Mouse (Mus musculus) thymus, adult 2 months (tissue): ENCODE results near the gene Olfr536. TPM values are rescaled to one million over a fixed set of nuclear protein-coding genes. Genes with fewer than 3 reads are reported as not detected.
"Not testable (repeated sequence)": the region's sequence is repeated elsewhere in the genome, so short reads cannot be mapped to it uniquely, and the experiment has no call there.

Experiments
- DNase-seq: peaks from one replicate; pipeline ENCODE4 v3.0.0; 2021
- H3K27ac ChIP-seq: fragments of 200-500 bp; 2 replicates; pipeline ENCODE4 v1.5.1; 2012; ENCODE audit warnings: low read length, control low read depth; ENCODE audit not compliant: control insufficient read depth, insufficient read depth
- H3K27me3 ChIP-seq: fragments of 200-500 bp; 2 replicates; pipeline ENCODE4 v1.6.1; 2012; ENCODE audit warnings: mild to moderate bottlenecking, low read length, moderate library complexity, mixed read lengths; ENCODE audit not compliant: control insufficient read depth, insufficient read depth
- H3K36me3 ChIP-seq: fragments of 200-500 bp; 2 replicates; pipeline ENCODE4 v1.6.1; 2012; ENCODE audit warnings: mild to moderate bottlenecking, low read length, moderate library complexity; ENCODE audit not compliant: control insufficient read depth, insufficient read depth
- H3K4me1 ChIP-seq: fragments of 200-500 bp; replicated peaks from 2 replicates; pipeline ENCODE4 v1.6.1; 2012; ENCODE audit warnings: low read length; ENCODE audit not compliant: control insufficient read depth, insufficient read depth
- H3K4me3 ChIP-seq: fragments of 200-500 bp; 2 replicates; pipeline ENCODE4 v1.5.1; 2012; ENCODE audit warnings: mild to moderate bottlenecking, low read length, control low read depth, moderate library complexity; ENCODE audit not compliant: control insufficient read depth, insufficient read depth
- CTCF ChIP-seq: fragments of 200-500 bp; IDR thresholded peaks from 2 replicates; pipeline ENCODE4 v1.5.1; 2012; ENCODE audit warnings: mild to moderate bottlenecking, control low read depth, low read length, moderate library complexity, borderline replicate concordance; ENCODE audit not compliant: control insufficient read depth, poor library complexity, insufficient read depth; ENCODE audit errors: extremely low read depth
- POLR2A ChIP-seq: fragments of 200-500 bp; IDR thresholded peaks from 2 replicates; pipeline ENCODE4 v1.6.1; 2012; ENCODE audit warnings: mild to moderate bottlenecking, low read length, control low read depth, moderate library complexity; ENCODE audit not compliant: control insufficient read depth, poor library complexity, insufficient read depth; ENCODE audit errors: extremely low read depth
- WGBS: fragments of 180-500 bp; shearing (Covaris S2); methylation state at CpG from one replicate; pipeline ENCODE4 v1.1.7; 2018; 5-methylcytosine and 5-hydroxymethylcytosine counted together
- polyA plus RNA-seq: library from polyadenylated mRNA; depleted of rRNA; stranded (reverse); fragments of >200 nt; gene quantifications from 2 replicates; pipeline ENCODE4 v1.2.3, GENCODE M21; 2012; rRNA removed

Olfr536 gene
- 0.05 TPM in 1 of 2 replicates, not detected in the other for polyA plus RNA-seq

GRCm38 (mm10) chr7:140507346-140508021 lies at the start of gene Olfr536:
Gene Olfr536 (minus strand): TSS chr7:140507396.
- H3K27ac ChIP-seq, H3K4me3 ChIP-seq, H3K36me3 ChIP-seq, DNase-seq, H3K27me3 ChIP-seq, H3K4me1 ChIP-seq: not testable (repeated sequence)
- 97% methylated on average over 2 of the region's 2 CpGs for WGBS

- 83% methylated on average over 2 of the region's 2 CpGs for WGBS
- Histone ChIP-seq H3K27ac (no peak overlapping the region), H3K27me3 (no peaks in the 10 kb centered on the region), H3K4me3 (no peak overlapping the region), H3K36me3 (no peaks in the 10 kb centered on the region), H3K4me1 (no peaks in the 10 kb centered on the region)
- no peak for DNase-seq
- TF ChIP-seq CTCF, result no peak
- TF ChIP-seq POLR2A, result no peak
Observed at GRCm38 (mm10) chr7:140539746-140540145, 32.5 kb upstream of the Olfr536 start.

GRCm38 (mm10) chr7:140494702-140495101 lies 12.5 kb downstream of the Olfr536 start:
- no peak overlapping the region for H3K27ac ChIP-seq

GRCm38 (mm10) chr7:140494231-140494630 lies 13.0 kb downstream of the Olfr536 start:
- no peak overlapping the region for H3K4me3 ChIP-seq
- no peaks in the 10 kb centered on the region for H3K27me3 ChIP-seq
- no peak for TF ChIP-seq CTCF
- no peak for TF ChIP-seq POLR2A
- H3K36me3 ChIP-seq, result no peaks in the 10 kb centered on the region
- no peak overlapping the region for H3K27ac ChIP-seq
- H3K4me1 ChIP-seq, result no peaks in the 10 kb centered on the region
- WGBS, result 48% methylated on average over 2 of the region's 2 CpGs
- no peak for DNase-seq

More at GRCm38 (mm10) chr7:140494702-140495101, 12.5 kb downstream of the Olfr536 start:
- Histone ChIP-seq H3K4me1 (no peaks in the 10 kb centered on the region), H3K36me3 (no peaks in the 10 kb centered on the region), H3K27me3 (no peaks in the 10 kb centered on the region), H3K4me3 (no peak overlapping the region)
- DNase-seq, result no peak
- TF ChIP-seq CTCF (no peak), POLR2A (no peak)

GRCm38 (mm10) chr7:140488981-140489380 lies 18.2 kb downstream of the Olfr536 start:
- H3K27ac ChIP-seq, result no peak overlapping the region
- H3K27me3 ChIP-seq, result no peaks in the 10 kb centered on the region
- WGBS, result 98% methylated on average over 1 of the region's 1 CpGs
- no peak for TF ChIP-seq POLR2A
- no peak for TF ChIP-seq CTCF
- H3K4me1 ChIP-seq, result no peaks in the 10 kb centered on the region
- no peak overlapping the region for H3K4me3 ChIP-seq
- no peak for DNase-seq
- no peaks in the 10 kb centered on the region for H3K36me3 ChIP-seq

GRCm38 (mm10) chr7:140483916-140484315 lies 23.3 kb downstream of the Olfr536 start, which contains the start of gene Olfr535:
Gene Olfr535 (plus strand): TSS chr7:140484216.
- Histone ChIP-seq H3K27ac (no peak within 1 kb of the TSS), H3K4me1 (no peaks in the 10 kb centered on the region), H3K36me3 (no peaks in the 10 kb centered on the region), H3K4me3 (no peak within 1 kb of the TSS), H3K27me3 (no peaks in the 10 kb centered on the region)
- no peak for DNase-seq
- TF ChIP-seq POLR2A, result no peak
- TF ChIP-seq CTCF, result no peak
- whole genome bisulfite sequencing, result 84% methylated on average over 1 of the region's 1 CpGs

GRCm38 (mm10) chr7:140478733-140479132 lies 28.5 kb downstream of the Olfr536 start:
- whole genome bisulfite sequencing, result 92% methylated on average over 1 of the region's 1 CpGs
- H3K4me1 ChIP-seq, result no peaks in the 10 kb centered on the region
- no peak overlapping the region for H3K4me3 ChIP-seq
- H3K27me3 ChIP-seq, result no peaks in the 10 kb centered on the region
- no peak overlapping the region for H3K27ac ChIP-seq
- no peak for DNase-seq
- TF ChIP-seq CTCF (no peak), POLR2A (no peak)
- no peaks in the 10 kb centered on the region for H3K36me3 ChIP-seq
